In genomic region chr4:59000614-59001013, GRCm38 (mm10) we compare ENCODE assay signal across 9 mouse cellular contexts. TPM values are rescaled to one million over a fixed set of nuclear protein-coding genes. Genes with fewer than 3 reads are reported as not detected.
A peak's percentile ranks its signal among the peaks of the same experiment; 100 is the strongest.
DNase-seq lines count a peak whose midpoint lies in the region; ATAC-seq and TF ChIP-seq lines count a peak whose summit lies in the region.
"Had no signal": no experiment of that assay in that cellular context is flagged by ENCODE, and none has a peak within 500 bp of the region (broad histone marks: within the 10 kb centered on the region; RNA-seq: fewer than 3 reads in every experiment).

No protein-coding gene starts in this region.

- H3K4me3 ChIP-seq in kidney, embryonic 15.5 days (replicated peaks) = no peak overlapping the region
- H3K4me3 ChIP-seq in ES-E14 (ENCODE audit: insufficient read depth in 1 of 2, low read depth in 1 of 2, low read length in 2 of 2, poor library complexity in 1 of 2, severe bottlenecking in 1 of 2) = no peak overlapping the region
- H3K4me3 ChIP-seq in forebrain, embryonic 15.5 days = no peak overlapping the region
- H3K4me3 ChIP-seq: midbrain, embryonic 12.5 days had no signal

- ATAC-seq in kidney, embryonic 15.5 days (replicated peaks; ENCODE audit: low FRiP score) = no peak
- 0 out of 2 replicates have a peak, but pooled peaks have one; percentile 30 for ATAC-seq in common myeloid progenitor, adult 5-6 weeks (replicated peaks; ENCODE audit: low read depth, poor library complexity, severe bottlenecking)
- 0 out of 2 replicates have a peak, but pooled peaks have one; percentile 23 for ATAC-seq in megakaryocyte, adult 5-6 weeks (ENCODE audit: poor library complexity, severe bottlenecking)
- ATAC-seq in forebrain, embryonic 15.5 days (replicated peaks) = no peak

- H3K4me1 ChIP-seq in kidney, embryonic 15.5 days = peaks cover 38% of the 10 kb centered on the region
- 0 out of 4 replicates have a peak, but pooled peaks cover 0 to 3% of the 10 kb centered on the region in 2 experiments for H3K4me1 ChIP-seq in ES-E14 (ENCODE audit: control insufficient read depth in 2 of 2, insufficient read depth in 2 of 2, low read length in 2 of 2, poor library complexity in 1 of 2)
- peaks cover 23% of the 10 kb centered on the region for H3K4me1 ChIP-seq in forebrain, embryonic 15.5 days

- WGBS in kidney, embryonic 15.5 days = 0% methylated on average over 2 of the region's 2 CpGs
- 2% methylated on average over 2 of the region's 2 CpGs for WGBS in forebrain, embryonic 15.5 days

- H3K36me3 ChIP-seq in kidney, embryonic 15.5 days = no peaks in the 10 kb centered on the region
- H3K36me3 ChIP-seq in ES-E14 (ENCODE audit: control insufficient read depth, insufficient read depth, low read length, poor library complexity, severe bottlenecking) = no peaks in the 10 kb centered on the region
- no peaks in the 10 kb centered on the region for H3K36me3 ChIP-seq in forebrain, embryonic 15.5 days
- H3K36me3 ChIP-seq: midbrain, embryonic 12.5 days had no signal

- H3K9me3 ChIP-seq in kidney, embryonic 15.5 days (replicated peaks) = no peaks in the 10 kb centered on the region
- no peaks in the 10 kb centered on the region for H3K9me3 ChIP-seq in ES-E14 (ENCODE audit: control insufficient read depth, insufficient read depth, low read depth, low read length)
- H3K9me3 ChIP-seq in forebrain, embryonic 15.5 days = no peaks in the 10 kb centered on the region
- H3K9me3 ChIP-seq: midbrain, embryonic 12.5 days had no signal

- peak; percentile 61 for DNase-seq in kidney, adult 9 months
- peak; percentile 56 for DNase-seq in ES-E14 (ENCODE audit: low read depth, low spot score)
- DNase-seq in layer of hippocampus, adult 8-10 months (ENCODE audit: low spot score in 2 of 2) = no peak
- DNase-seq in heart, adult 9 months (ENCODE audit: low spot score in 2 of 2) = no peak

- no peaks in the 10 kb centered on the region for H3K27me3 ChIP-seq in kidney, embryonic 15.5 days
- no peaks in the 10 kb centered on the region for H3K27me3 ChIP-seq in forebrain, embryonic 15.5 days

- H3K27ac ChIP-seq in kidney, embryonic 15.5 days = no peak overlapping the region
- no peak overlapping the region for H3K27ac ChIP-seq in ES-E14 (ENCODE audit: insufficient read depth, low read depth, low read length, poor library complexity, severe bottlenecking)
- no peak overlapping the region for H3K27ac ChIP-seq in forebrain, embryonic 15.5 days (replicated peaks)
- H3K27ac ChIP-seq: midbrain, embryonic 12.5 days had no signal

- no peak overlapping the region for H3K4me2 ChIP-seq in kidney, embryonic 15.5 days
- H3K4me2 ChIP-seq in forebrain, embryonic 15.5 days (replicated peaks) = no peak overlapping the region
- H3K4me2 ChIP-seq: midbrain, embryonic 12.5 days had no signal

- no peak overlapping the region for H3K9ac ChIP-seq in kidney, embryonic 15.5 days
- no peak overlapping the region for H3K9ac ChIP-seq in ES-E14 (ENCODE audit: insufficient read depth, low read depth, low read length, poor library complexity, severe bottlenecking)
- no peak overlapping the region for H3K9ac ChIP-seq in forebrain, embryonic 15.5 days (replicated peaks)
- H3K9ac ChIP-seq: midbrain, embryonic 12.5 days had no signal

- in situ Hi-C loops in ES-E14 (cut with MboI; ENCODE audit: low sequenced_read_pairs in 2 of 2, unreplicated experiment in 2 of 2) = no loop called here

TF ChIP-seq in ES-E14, 5 proteins besides CTCF, POLR2A, EP300 and RAD21:
- TF ChIP-seq ZC3H11A (IDR thresholded peaks at IDR 0.05; ENCODE audit: borderline replicate concordance, low read depth, low read length) (no peak), HCFC1 (IDR thresholded peaks at IDR 0.05; ENCODE audit: borderline replicate concordance, insufficient read depth, low read length) (no peak), CHD2 (IDR thresholded peaks at IDR 0.05; ENCODE audit: low read depth, low read length) (no peak), ZNF384 (IDR thresholded peaks at IDR 0.05; ENCODE audit: low read depth, low read length) (peak; percentile 92), MAFK (IDR thresholded peaks at IDR 0.05; ENCODE audit: insufficient read depth, low read depth, low read length) (no peak)

RNA-seq across cellular contexts. Expression of gene Gm20503, which starts 2.4 kb away (rescaled TPM):
- polyA plus RNA-seq in kidney, embryonic 15.5 days (2015; fragmentation: Nextera tagmentation; extraction: Ambion mirVana) = 14.4 and 15.2 TPM in 2 replicates
- not detected in 2 replicates for total RNA-seq in ES-E14 (2012; rRNA removed)
- total RNA-seq in common myeloid progenitor, adult 5-6 weeks (2017) = not detected in 2 replicates
- total RNA-seq in megakaryocyte, adult 5-6 weeks (2015) = not detected in 2 replicates
- not detected in 2 replicates for total RNA-seq in megakaryocyte, adult 5-6 weeks (2017)
- polyA plus RNA-seq in forebrain, embryonic 15.5 days (2015; fragmentation: Nextera tagmentation; extraction: Ambion mirVana) = 3.6 and 5.9 TPM in 2 replicates
- total RNA-seq in layer of hippocampus, adult 8-10 months (2022) = 1 to 10 TPM in 3 of 4 experiments, not detected in 1; 1.3 to 2.6 (median 1.5) TPM

RNA-seq across cellular contexts. Expression of gene Dnajc25, which starts 5.8 kb away (rescaled TPM):
- 10.2 and 10.9 TPM in 2 replicates for polyA plus RNA-seq in kidney, embryonic 15.5 days (2015; fragmentation: Nextera tagmentation; extraction: Ambion mirVana)
- total RNA-seq in ES-E14 (2012; rRNA removed) = 7.8 and 12.0 TPM in 2 replicates
- total RNA-seq in common myeloid progenitor, adult 5-6 weeks (2017) = 12.0 and 17.1 TPM in 2 replicates
- 11.2 and 11.8 TPM in 2 replicates for total RNA-seq in megakaryocyte, adult 5-6 weeks (2015)
- total RNA-seq in megakaryocyte, adult 5-6 weeks (2017) = 13.0 and 14.6 TPM in 2 replicates
- 3.3 and 5.1 TPM in 2 replicates for polyA plus RNA-seq in forebrain, embryonic 15.5 days (2015; fragmentation: Nextera tagmentation; extraction: Ambion mirVana)
- total RNA-seq in layer of hippocampus, adult 8-10 months (2022) = 1 to 10 TPM; 5.5 to 8.9 (median 6.1) TPM

RNA-seq across cellular contexts. Expression of gene Ptgr1, which starts 13.7 kb away (rescaled TPM):
- 22.2 and 24.6 TPM in 2 replicates for polyA plus RNA-seq in kidney, embryonic 15.5 days (2015; fragmentation: Nextera tagmentation; extraction: Ambion mirVana)
- total RNA-seq in ES-E14 (2012; rRNA removed) = 8.0 and 14.4 TPM in 2 replicates
- 9.4 and 11.6 TPM in 2 replicates for total RNA-seq in common myeloid progenitor, adult 5-6 weeks (2017)
- total RNA-seq in megakaryocyte, adult 5-6 weeks (2015) = 33.1 and 36.4 TPM in 2 replicates
- total RNA-seq in megakaryocyte, adult 5-6 weeks (2017) = 25.7 and 29.0 TPM in 2 replicates
- polyA plus RNA-seq in forebrain, embryonic 15.5 days (2015; fragmentation: Nextera tagmentation; extraction: Ambion mirVana) = 4.0 and 4.2 TPM in 2 replicates
- 1 to 10 TPM; 1.6 to 3.4 (median 3.1) TPM for total RNA-seq in layer of hippocampus, adult 8-10 months (2022)

RNA-seq across cellular contexts. Expression of gene Gng10, which starts 34.3 kb away (rescaled TPM):
- 101 and 105 TPM in 2 replicates for polyA plus RNA-seq in kidney, embryonic 15.5 days (2015; fragmentation: Nextera tagmentation; extraction: Ambion mirVana)
- total RNA-seq in ES-E14 (2012; rRNA removed) = 12.6 and 25.3 TPM in 2 replicates
- 89.5 and 114 TPM in 2 replicates for total RNA-seq in common myeloid progenitor, adult 5-6 weeks (2017)
- total RNA-seq in megakaryocyte, adult 5-6 weeks (2015) = 266 and 325 TPM in 2 replicates
- total RNA-seq in megakaryocyte, adult 5-6 weeks (2017) = 179 and 182 TPM in 2 replicates
- 196 and 207 TPM in 2 replicates for polyA plus RNA-seq in forebrain, embryonic 15.5 days (2015; fragmentation: Nextera tagmentation; extraction: Ambion mirVana)
- total RNA-seq in layer of hippocampus, adult 8-10 months (2022) = 10 to 100 TPM; 85.8 to 90.6 (median 88.2) TPM

RNA-seq across cellular contexts. Expression of gene Zkscan16, which starts 57.2 kb away (rescaled TPM):
- 0.74 and 0.84 TPM in 2 replicates for polyA plus RNA-seq in kidney, embryonic 15.5 days (2015; fragmentation: Nextera tagmentation; extraction: Ambion mirVana)
- total RNA-seq in ES-E14 (2012; rRNA removed) = 0.63 and 0.80 TPM in 2 replicates
- not detected in 2 replicates for total RNA-seq in common myeloid progenitor, adult 5-6 weeks (2017)
- not detected in 2 replicates for total RNA-seq in megakaryocyte, adult 5-6 weeks (2015)
- not detected in 2 replicates for total RNA-seq in megakaryocyte, adult 5-6 weeks (2017)
- 0.73 and 0.99 TPM in 2 replicates for polyA plus RNA-seq in forebrain, embryonic 15.5 days (2015; fragmentation: Nextera tagmentation; extraction: Ambion mirVana)
- 10 to 100 TPM; 56.0 to 63.3 (median 58.3) TPM for total RNA-seq in layer of hippocampus, adult 8-10 months (2022)

Comparison
In these comparisons a context has a peak if more than half of its experiments do, and no peak if none do; other contexts are left out.
1. DNase-seq: peak in kidney, adult 9 months (single experiment) and ES-E14 (single experiment); none in layer of hippocampus, adult 8-10 months (0 of 2) and heart, adult 9 months (0 of 2).
2. ATAC-seq: peak in common myeloid progenitor, adult 5-6 weeks (single experiment) and megakaryocyte, adult 5-6 weeks (single experiment); none in kidney, embryonic 15.5 days (single experiment) and forebrain, embryonic 15.5 days (single experiment).